Mouse (Mus musculus) skeletal muscle tissue, postnatal 0 days (tissue): ENCODE measurements around the gene Chrnd. TPM values are rescaled to one million over a fixed set of nuclear protein-coding genes. Genes with fewer than 3 reads are reported as not detected.

Experiments used
- polyA plus RNA-seq: library from polyadenylated mRNA; unstranded; fragments of >200 nt; fragmentation: Nextera tagmentation; extraction: Ambion mirVana; gene quantifications from 2 replicates; pipeline ENCODE4 v1.2.1, GENCODE M21; 2015

The Chrnd gene
- polyA plus RNA-seq: 28.5 and 32.9 TPM in 2 replicates

DNA sequence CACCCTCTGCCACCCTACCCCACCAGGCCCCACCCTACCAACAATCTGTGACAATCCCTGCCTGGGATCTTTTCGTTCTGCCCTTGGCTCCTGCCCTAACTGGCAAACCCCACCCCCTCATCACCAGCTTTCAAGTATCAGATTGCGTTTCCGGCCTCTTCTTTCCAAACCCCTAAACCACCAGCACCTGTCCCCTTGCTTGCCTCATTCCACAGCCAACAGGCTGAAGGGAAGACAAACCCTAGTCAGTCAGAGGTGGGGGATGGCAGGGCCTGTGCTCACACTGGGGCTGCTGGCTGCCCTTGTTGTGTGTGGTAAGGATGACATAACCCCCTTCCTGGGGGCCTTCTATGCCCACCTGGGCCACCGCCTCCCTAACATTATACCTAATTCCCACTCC is at the start of gene Chrnd:
TSS of gene Chrnd (plus strand) at position 179 of the 400 bp plus-strand sequence.

DNA sequence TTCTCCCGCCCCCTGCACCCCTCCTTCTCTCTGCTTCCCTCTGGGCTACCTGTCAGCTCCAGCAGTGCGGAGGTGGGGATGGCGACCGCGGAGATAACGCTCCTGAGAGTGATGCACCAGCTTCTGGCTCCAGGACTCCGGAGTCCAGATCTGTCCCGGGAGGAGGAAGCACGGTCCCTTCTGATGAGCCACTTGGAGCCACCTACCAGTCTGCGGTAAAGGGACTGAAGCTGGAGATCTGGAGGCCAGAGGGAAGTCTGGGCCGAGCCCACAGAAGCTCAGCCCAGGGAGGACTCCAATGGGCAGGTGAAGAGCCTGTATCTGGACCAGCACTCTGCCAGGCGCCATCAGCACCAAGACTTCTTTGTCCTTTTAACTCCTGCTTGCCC is 34.2 kb upstream of the Chrnd start, which contains the start of gene Ecel1:
TSS of gene Ecel1 (minus strand) at position 323 of the 389 bp plus-strand sequence.

DNA sequence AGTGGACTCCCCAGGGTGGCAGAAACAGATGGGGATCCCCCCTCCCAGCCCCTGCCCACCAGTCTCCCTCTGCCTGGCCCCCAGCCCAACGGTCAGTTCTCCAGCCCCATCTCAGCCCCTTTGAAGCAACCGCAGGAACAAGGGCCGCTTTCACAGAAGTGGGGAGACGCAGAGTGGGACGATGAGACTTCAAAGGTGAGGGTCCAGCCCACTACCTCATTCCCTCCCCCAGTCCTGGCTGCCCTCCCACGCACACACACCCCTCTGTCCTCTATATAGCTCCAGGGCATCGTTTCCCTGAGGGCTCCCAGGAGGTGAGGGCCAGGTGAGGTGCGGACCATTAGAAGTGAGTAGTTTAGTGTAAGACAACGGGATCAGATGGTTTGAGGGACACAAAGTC is 7.4 kb upstream of the Chrnd start, which contains the start of gene Prss56:
TSS of gene Prss56 (plus strand) at position 301 of the 400 bp plus-strand sequence.

DNA sequence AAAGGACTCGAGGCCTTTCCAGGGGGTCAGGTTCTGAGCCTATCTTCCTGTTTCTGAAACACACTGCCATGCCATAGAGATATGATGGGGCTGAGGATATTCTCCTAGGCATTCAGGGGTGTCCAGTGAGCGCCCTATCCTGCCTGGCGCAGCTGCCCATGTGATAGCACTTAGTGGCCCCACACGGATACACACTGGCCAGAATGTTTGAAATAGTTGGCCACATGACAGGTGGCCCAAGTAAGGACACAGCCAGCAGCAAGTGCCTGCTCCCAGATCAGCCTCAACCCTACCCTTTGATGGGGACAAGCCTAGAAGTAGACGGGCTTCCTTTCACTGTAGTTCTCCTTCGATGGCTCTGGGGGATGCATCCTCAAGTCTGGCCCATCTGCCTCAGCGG is 14.1 kb downstream of the Chrnd start, which contains the start of gene Chrng:
TSS of gene Chrng (plus strand) at position 193 of the 400 bp plus-strand sequence.

DNA sequence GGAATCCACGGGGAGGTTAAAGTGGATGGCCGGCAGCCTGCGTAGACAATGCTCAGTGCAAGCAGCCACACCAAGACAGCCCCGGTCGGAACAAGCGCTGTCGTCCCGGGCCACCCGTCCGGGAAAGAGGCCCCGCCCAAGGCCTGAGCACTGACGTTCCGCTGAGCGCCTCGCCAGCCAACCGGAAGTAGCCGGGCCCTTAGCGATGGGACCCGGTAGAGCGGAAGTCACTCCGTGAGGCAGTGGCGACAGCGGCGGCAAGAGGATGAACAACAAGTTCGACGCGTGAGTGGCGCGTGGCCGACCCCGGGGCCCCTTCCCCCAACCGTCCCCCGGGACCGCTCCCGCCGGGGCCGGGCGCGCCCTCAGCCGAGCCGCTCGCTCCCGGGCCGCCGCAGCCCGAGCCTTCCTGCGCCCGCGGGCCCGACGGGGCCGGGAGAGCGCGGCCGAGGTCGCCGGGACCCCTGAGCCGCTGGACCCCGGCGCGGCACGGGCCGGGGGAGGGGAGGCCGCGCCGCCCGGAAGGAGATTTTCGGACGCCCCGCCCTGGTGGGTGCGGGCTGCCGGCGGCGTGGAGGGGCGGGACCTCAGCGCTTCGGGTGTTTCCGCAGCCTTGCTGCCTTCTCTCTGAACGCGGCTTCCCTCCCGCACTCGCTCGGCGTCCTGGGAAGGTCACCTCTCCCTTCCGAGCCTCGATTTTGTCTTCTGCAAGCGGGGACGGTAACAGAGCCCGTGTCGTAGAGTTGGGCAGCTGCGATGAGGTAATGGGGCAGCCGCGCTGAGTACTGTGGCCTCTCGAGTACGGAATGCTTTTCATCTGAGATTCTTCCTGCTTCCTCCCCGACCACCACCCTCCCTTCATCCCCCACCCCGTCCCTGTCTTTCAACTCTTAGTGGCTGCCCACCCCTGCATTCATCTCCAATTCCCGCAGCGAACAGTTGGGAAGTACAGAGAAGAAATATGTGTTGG is 23.6 kb downstream of the Chrnd start, which contains the start of gene Eif4e2:
TSS of gene Eif4e2 (plus strand) at position 180 of the 970 bp plus-strand sequence.

Other genes starting within 250 kb of the Chrnd start
- gene Alppl2, start 100.7 kb upstream of the Chrnd start, polyA plus RNA-seq: not detected in 2 replicates
- not detected in 2 replicates for gene Alpi, start 89.0 kb upstream of the Chrnd start, polyA plus RNA-seq
- gene Akp3, start 65.6 kb upstream of the Chrnd start, polyA plus RNA-seq: not detected in 2 replicates
- gene Ecel1, start 34.1 kb upstream of the Chrnd start, polyA plus RNA-seq: 0.06 and 0.18 TPM in 2 replicates
- gene Prss56, start 7.3 kb upstream of the Chrnd start, polyA plus RNA-seq: 0.24 and 0.26 TPM in 2 replicates
- gene Chrng, start 14.1 kb downstream of the Chrnd start, polyA plus RNA-seq: 57.5 and 57.9 TPM in 2 replicates
- gene Eif4e2, start 23.3 kb downstream of the Chrnd start, polyA plus RNA-seq: 140 and 147 TPM in 2 replicates
- 4.6 and 5.2 TPM in 2 replicates for gene Efhd1, start 73.8 kb downstream of the Chrnd start, polyA plus RNA-seq
- gene Gigyf2, start 136.4 kb downstream of the Chrnd start, polyA plus RNA-seq: 21.3 and 21.9 TPM in 2 replicates
- 0.35 and 1.4 TPM in 2 replicates for gene Kcnj13, start 204.1 kb downstream of the Chrnd start, polyA plus RNA-seq